Mouse (Mus musculus) thymus, adult 2 months (tissue): ENCODE results near the gene Dgkh. TPM values are rescaled to one million over a fixed set of nuclear protein-coding genes. Genes with fewer than 3 reads are reported as not detected.

Experiments
- DNase-seq: peaks from one replicate; pipeline ENCODE4 v3.0.0; 2021
- H3K27ac ChIP-seq: fragments of 200-500 bp; 2 replicates; pipeline ENCODE4 v1.5.1; 2012; ENCODE audit warnings: low read length, control low read depth; ENCODE audit not compliant: control insufficient read depth, insufficient read depth
- H3K27me3 ChIP-seq: fragments of 200-500 bp; 2 replicates; pipeline ENCODE4 v1.6.1; 2012; ENCODE audit warnings: mild to moderate bottlenecking, low read length, moderate library complexity, mixed read lengths; ENCODE audit not compliant: control insufficient read depth, insufficient read depth
- H3K36me3 ChIP-seq: fragments of 200-500 bp; 2 replicates; pipeline ENCODE4 v1.6.1; 2012; ENCODE audit warnings: mild to moderate bottlenecking, low read length, moderate library complexity; ENCODE audit not compliant: control insufficient read depth, insufficient read depth
- H3K4me1 ChIP-seq: fragments of 200-500 bp; replicated peaks from 2 replicates; pipeline ENCODE4 v1.6.1; 2012; ENCODE audit warnings: low read length; ENCODE audit not compliant: control insufficient read depth, insufficient read depth
- H3K4me3 ChIP-seq: fragments of 200-500 bp; 2 replicates; pipeline ENCODE4 v1.5.1; 2012; ENCODE audit warnings: mild to moderate bottlenecking, low read length, control low read depth, moderate library complexity; ENCODE audit not compliant: control insufficient read depth, insufficient read depth
- CTCF ChIP-seq: fragments of 200-500 bp; IDR thresholded peaks from 2 replicates; pipeline ENCODE4 v1.5.1; 2012; ENCODE audit warnings: mild to moderate bottlenecking, control low read depth, low read length, moderate library complexity, borderline replicate concordance; ENCODE audit not compliant: control insufficient read depth, poor library complexity, insufficient read depth; ENCODE audit errors: extremely low read depth
- POLR2A ChIP-seq: fragments of 200-500 bp; IDR thresholded peaks from 2 replicates; pipeline ENCODE4 v1.6.1; 2012; ENCODE audit warnings: mild to moderate bottlenecking, low read length, control low read depth, moderate library complexity; ENCODE audit not compliant: control insufficient read depth, poor library complexity, insufficient read depth; ENCODE audit errors: extremely low read depth
- WGBS: fragments of 180-500 bp; shearing (Covaris S2); methylation state at CpG from one replicate; pipeline ENCODE4 v1.1.7; 2018; 5-methylcytosine and 5-hydroxymethylcytosine counted together
- polyA plus RNA-seq: library from polyadenylated mRNA; depleted of rRNA; stranded (reverse); fragments of >200 nt; gene quantifications from 2 replicates; pipeline ENCODE4 v1.2.3, GENCODE M21; 2012

Gene Dgkh
- polyA plus RNA-seq, 1 experiment = 0.84 TPM

DNA sequence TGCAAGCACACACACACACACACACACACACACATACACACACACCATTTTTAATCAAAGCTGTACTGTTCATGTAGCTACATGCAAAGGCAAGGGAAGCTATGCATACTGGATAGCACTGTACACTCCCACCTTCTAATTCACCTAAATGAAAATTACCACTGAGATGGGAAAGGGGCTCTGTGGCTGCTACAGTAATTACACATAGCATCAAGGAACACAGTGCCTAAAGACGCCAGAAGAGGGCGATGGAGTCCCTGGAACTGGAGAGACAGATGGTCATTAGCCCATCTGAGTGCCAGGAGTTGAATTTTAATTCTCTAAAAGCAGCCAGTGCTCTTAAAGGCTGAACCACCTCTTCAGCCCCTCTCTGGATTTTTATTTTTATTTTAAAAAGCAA is 142.2 kb downstream of the Dgkh start:
- TF ChIP-seq POLR2A = no peak
- TF ChIP-seq CTCF = no peak
- Histone ChIP-seq H3K27ac (no peak overlapping the region), H3K27me3 (no peaks in the 10 kb centered on the region), H3K36me3 (no peaks in the 10 kb centered on the region), H3K4me1 (no peaks in the 10 kb centered on the region), H3K4me3 (no peak overlapping the region)
- DNase-seq = peak; percentile 49
- 37% methylated on average over 2 of the region's 2 CpGs for WGBS

DNA sequence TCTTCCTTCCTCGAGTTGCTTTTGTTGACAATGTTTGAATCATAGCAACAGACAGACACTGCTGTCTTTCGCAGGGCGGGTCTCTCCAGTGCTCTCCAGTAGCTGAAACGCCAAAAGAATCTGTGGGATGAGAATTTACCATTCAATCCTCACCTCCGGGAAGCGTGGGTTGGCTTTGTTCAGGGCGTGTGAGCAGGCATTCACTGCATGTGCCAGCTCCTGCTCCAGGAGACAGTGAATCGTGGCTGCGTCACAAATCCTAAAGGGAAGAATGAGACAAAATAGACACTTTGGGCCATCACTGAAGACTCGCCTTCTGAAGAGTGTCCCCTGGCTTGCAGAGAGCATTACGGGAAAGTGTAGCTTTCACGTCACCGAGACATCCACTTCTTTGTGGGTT is 148.4 kb downstream of the Dgkh start:
- Histone ChIP-seq H3K36me3 (no peaks in the 10 kb centered on the region), H3K27ac (no peak overlapping the region), H3K4me3 (no peak overlapping the region), H3K27me3 (no peaks in the 10 kb centered on the region), H3K4me1 (no peaks in the 10 kb centered on the region)
- DNase-seq = no peak
- TF ChIP-seq CTCF (no peak), POLR2A (no peak)
- WGBS = 93% methylated on average over 13 of the region's 13 CpGs

DNA sequence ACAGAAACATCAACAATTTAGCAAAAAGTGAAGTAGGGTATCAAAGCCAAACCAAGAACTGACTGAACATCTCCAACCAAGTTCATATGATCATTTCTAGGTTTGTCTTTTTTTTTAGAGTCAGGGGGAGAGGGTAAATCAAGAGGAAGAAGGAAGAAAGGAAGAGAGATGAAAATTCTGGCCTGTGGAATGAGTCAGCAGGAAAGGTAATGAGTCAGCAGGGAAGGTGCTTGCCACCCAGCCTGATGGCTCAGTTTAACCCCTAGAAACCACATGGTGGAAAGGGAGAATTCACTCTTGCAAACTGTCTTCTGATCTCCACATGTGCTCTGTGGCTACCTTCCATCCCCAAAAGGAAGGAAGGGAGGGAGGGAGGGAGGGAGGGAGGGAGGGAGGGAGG is 149.4 kb downstream of the Dgkh start:
- Histone ChIP-seq H3K27ac (no peak overlapping the region), H3K27me3 (no peaks in the 10 kb centered on the region), H3K4me3 (no peak overlapping the region), H3K4me1 (no peaks in the 10 kb centered on the region), H3K36me3 (no peaks in the 10 kb centered on the region)
- no peak for DNase-seq
- TF ChIP-seq CTCF (no peak), POLR2A (no peak)

DNA sequence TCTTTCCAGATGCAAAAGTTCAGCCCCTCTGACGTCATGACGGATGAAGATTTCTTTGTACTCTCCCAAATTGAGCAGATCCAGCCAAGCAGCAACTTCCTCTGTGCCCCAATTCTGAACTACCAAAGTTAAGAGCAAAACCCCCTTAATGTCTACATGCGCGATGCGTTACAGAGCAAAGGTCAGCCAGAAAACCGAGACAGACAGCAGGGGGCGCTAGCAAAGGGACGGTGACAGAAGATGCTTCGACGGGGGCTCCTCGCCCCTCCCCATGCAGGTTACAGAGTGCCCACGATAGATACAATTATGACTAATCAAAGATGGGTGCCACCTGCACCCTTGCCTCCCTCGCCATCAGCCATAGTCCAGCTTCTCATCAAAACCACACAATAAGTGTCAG is 156.7 kb downstream of the Dgkh start:
- DNase-seq = peak; percentile 11
- no peaks in the 10 kb centered on the region for H3K27me3 ChIP-seq
- 88% methylated on average over 13 of the region's 13 CpGs for WGBS
- H3K4me3 ChIP-seq = no peak overlapping the region
- no peak for TF ChIP-seq POLR2A
- TF ChIP-seq CTCF = no peak
- no peaks in the 10 kb centered on the region for H3K36me3 ChIP-seq
- H3K4me1 ChIP-seq = no peaks in the 10 kb centered on the region
- no peak overlapping the region for H3K27ac ChIP-seq

DNA sequence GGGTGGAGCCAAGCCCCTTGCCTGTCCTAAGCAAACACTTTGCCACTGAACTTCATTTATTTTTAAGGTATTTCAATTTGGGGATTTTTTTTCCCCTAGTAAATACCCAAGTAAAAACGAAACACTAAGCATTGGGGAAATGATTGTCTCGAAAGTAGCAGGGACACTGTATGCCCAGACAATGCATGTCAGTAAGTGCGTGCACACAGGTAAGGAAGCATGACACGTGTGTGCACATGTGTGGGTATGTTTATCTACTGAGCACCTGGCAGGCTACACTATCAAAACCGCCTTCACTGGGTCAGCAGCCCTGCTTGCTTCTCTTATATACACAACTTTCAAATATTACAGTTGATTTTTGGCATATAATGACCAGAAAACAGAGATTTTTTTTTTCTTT is 164.2 kb downstream of the Dgkh start:
- 95% methylated on average over 5 of the region's 5 CpGs for WGBS
- no peak for DNase-seq
- TF ChIP-seq CTCF = no peak
- H3K27me3 ChIP-seq = no peaks in the 10 kb centered on the region
- no peak overlapping the region for H3K4me3 ChIP-seq
- H3K27ac ChIP-seq = no peak overlapping the region
- no peaks in the 10 kb centered on the region for H3K4me1 ChIP-seq
- no peaks in the 10 kb centered on the region for H3K36me3 ChIP-seq

DNA sequence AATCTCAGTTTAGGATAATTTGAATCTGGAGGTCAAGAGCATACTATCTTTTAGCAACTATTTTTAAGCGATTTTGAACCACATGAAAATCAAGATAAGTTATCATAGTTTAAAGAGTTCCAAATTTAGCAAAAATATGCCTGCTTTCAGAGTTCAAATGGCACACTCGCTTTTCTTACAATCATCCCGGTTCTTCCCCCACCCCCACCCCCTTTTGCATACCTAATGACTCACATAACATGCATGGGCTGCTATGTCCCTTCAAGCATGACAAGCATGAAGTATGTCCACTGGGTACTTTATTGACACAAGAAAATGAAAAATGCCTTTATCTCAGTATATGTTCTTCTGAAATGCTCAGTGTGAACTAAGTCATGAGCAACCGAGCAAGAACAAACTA is 166.1 kb downstream of the Dgkh start:
- 84% methylated on average over 4 of the region's 4 CpGs for WGBS
- H3K4me1 ChIP-seq = no peaks in the 10 kb centered on the region
- no peaks in the 10 kb centered on the region for H3K36me3 ChIP-seq
- DNase-seq = no peak
- H3K27ac ChIP-seq = no peak overlapping the region
- TF ChIP-seq CTCF (no peak), POLR2A (no peak)
- H3K4me3 ChIP-seq = no peak overlapping the region
- no peaks in the 10 kb centered on the region for H3K27me3 ChIP-seq

DNA sequence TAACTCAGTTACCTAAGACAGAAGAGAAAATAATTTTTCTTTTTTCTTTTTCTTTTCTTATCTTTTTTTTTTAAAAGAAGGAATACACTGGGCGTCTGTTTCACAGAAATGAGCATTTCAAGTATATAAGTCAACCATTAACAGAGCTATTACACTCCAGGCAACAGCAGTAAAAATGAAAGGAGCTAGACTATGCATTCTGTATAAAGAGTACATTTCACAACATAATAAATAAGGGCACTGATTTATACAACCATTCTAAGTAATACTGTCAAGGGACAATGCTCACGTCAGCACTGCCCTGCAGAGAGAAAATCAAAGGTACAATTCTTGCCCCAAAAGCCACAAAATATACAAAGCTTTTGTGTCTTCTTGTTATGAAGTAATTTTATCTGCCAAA is 168.3 kb downstream of the Dgkh start:
- no peaks in the 10 kb centered on the region for H3K4me1 ChIP-seq
- no peak for DNase-seq
- H3K27me3 ChIP-seq = no peaks in the 10 kb centered on the region
- no peaks in the 10 kb centered on the region for H3K36me3 ChIP-seq
- no peak overlapping the region for H3K27ac ChIP-seq
- TF ChIP-seq POLR2A (no peak), CTCF (no peak)
- WGBS = 89% methylated on average over 2 of the region's 2 CpGs
- no peak overlapping the region for H3K4me3 ChIP-seq
